23 mouse cellular contexts compared by ENCODE assay signal in genomic region chr10:51609741-51610425, GRCm38 (mm10). TPM values are rescaled to one million over a fixed set of nuclear protein-coding genes. Genes with fewer than 3 reads are reported as not detected.
"Had no signal": no experiment of that assay in that cellular context is flagged by ENCODE, and none has a peak within 500 bp of the region (broad histone marks: within the 10 kb centered on the region; RNA-seq: fewer than 3 reads in every experiment).

No protein-coding gene starts in this region.

- H3K4me3 ChIP-seq: midbrain, embryonic 10.5 days; midbrain, embryonic 12.5 days; myocyte; neural tube, embryonic 13.5 days; neural tube, embryonic 15.5 days; stomach, embryonic 15.5 days had no signal

- H3K36me3 ChIP-seq: midbrain, embryonic 10.5 days; midbrain, embryonic 12.5 days; neural tube, embryonic 13.5 days; neural tube, embryonic 15.5 days; stomach, embryonic 15.5 days had no signal

- H3K9ac ChIP-seq: lung, embryonic 14.5 days; midbrain, embryonic 12.5 days; neural tube, embryonic 13.5 days; neural tube, embryonic 15.5 days; stomach, embryonic 15.5 days had no signal

- ATAC-seq: midbrain, embryonic 16.5 days had no signal

- H3K27me3 ChIP-seq: midbrain, embryonic 12.5 days; neural tube, embryonic 13.5 days; neural tube, embryonic 15.5 days; stomach, embryonic 15.5 days had no signal

- H3K4me1 ChIP-seq: midbrain, embryonic 10.5 days; midbrain, embryonic 12.5 days; neural tube, embryonic 13.5 days; neural tube, embryonic 15.5 days; stomach, embryonic 15.5 days had no signal

- DNase-seq: lung, adult 18-20 months; lung, embryonic 14.5 days; lung, postnatal 10 days; lung, postnatal 4 days; midbrain, embryonic 14.5 days; retina, postnatal 1 day; right cerebral cortex, adult 18-20 months; right cerebral cortex, postnatal 25 days; right cerebral cortex, postnatal 4 days; thymus, adult 2 months; thymus, postnatal 25 days had no signal

- H3K27ac ChIP-seq: midbrain, embryonic 10.5 days; midbrain, embryonic 12.5 days; neural tube, embryonic 13.5 days; neural tube, embryonic 15.5 days; stomach, embryonic 15.5 days; stomach, postnatal 0 days had no signal

- H3K4me2 ChIP-seq: lung, embryonic 14.5 days; midbrain, embryonic 12.5 days; neural tube, embryonic 13.5 days; neural tube, embryonic 15.5 days; stomach, embryonic 15.5 days had no signal

- H3K9me3 ChIP-seq: midbrain, embryonic 10.5 days; midbrain, embryonic 12.5 days; neural tube, embryonic 13.5 days; neural tube, embryonic 15.5 days; stomach, embryonic 15.5 days had no signal

RNA-seq across cellular contexts. Expression of gene Fam162b, which starts 19.6 kb away (rescaled TPM):
- polyA plus RNA-seq: liver, embryonic 16.5 days; myocyte; spleen, adult 2 months; testis, adult 2 months; thymus, adult 2 months had no signal

RNA-seq across cellular contexts. Expression of gene Gprc6a, which starts 21.4 kb away (rescaled TPM):
- polyA plus RNA-seq: midbrain, embryonic 10.5 days; midbrain, embryonic 12.5 days; midbrain, embryonic 14.5 days; myocyte; neural tube, embryonic 11.5 days; neural tube, embryonic 13.5 days; neural tube, embryonic 15.5 days; spleen, adult 2 months had no signal
